Mouse (Mus musculus): ENCODE measurements around the gene Mecom. TPM values are rescaled to one million over a fixed set of nuclear protein-coding genes. Genes with fewer than 3 reads are reported as not detected.

The Mecom gene
- polyA plus RNA-seq, 1 experiment, result 0.19 TPM

GRCm38 (mm10) chr3:30481682-30482081 is 66.1 kb downstream of the Mecom start:
- H3K4me3 ChIP-seq (ENCODE audit: control insufficient read depth, low read depth, low read length), result no peak overlapping the region
- H3K27ac ChIP-seq (ENCODE audit: control insufficient read depth, insufficient read depth, low read depth, low read length), result no peak overlapping the region
- no peaks in the 10 kb centered on the region for H3K27me3 ChIP-seq (ENCODE audit: control insufficient read depth, insufficient read depth, low read length)
- no peaks in the 10 kb centered on the region for H3K36me3 ChIP-seq (ENCODE audit: control insufficient read depth, insufficient read depth, low read length)
- no peaks in the 10 kb centered on the region for H3K4me1 ChIP-seq (ENCODE audit: control insufficient read depth, insufficient read depth, low read length)
- TF ChIP-seq CTCF (IDR thresholded peaks at IDR 0.05; ENCODE audit: control insufficient read depth, insufficient read depth, insufficient replicate concordance, low read depth, low read length) (no peak), POLR2A (IDR thresholded peaks at IDR 0.05; ENCODE audit: control insufficient read depth, low read depth, low read length) (no peak)

GRCm38 (mm10) chr3:30480551-30480950 is 67.3 kb downstream of the Mecom start:
- Histone ChIP-seq H3K27me3 (ENCODE audit: control insufficient read depth, insufficient read depth, low read length) (no peaks in the 10 kb centered on the region), H3K4me3 (ENCODE audit: control insufficient read depth, low read depth, low read length) (no peak overlapping the region), H3K36me3 (ENCODE audit: control insufficient read depth, insufficient read depth, low read length) (no peaks in the 10 kb centered on the region), H3K27ac (ENCODE audit: control insufficient read depth, insufficient read depth, low read depth, low read length) (no peak overlapping the region), H3K4me1 (ENCODE audit: control insufficient read depth, insufficient read depth, low read length) (no peaks in the 10 kb centered on the region)
- TF ChIP-seq CTCF (IDR thresholded peaks at IDR 0.05; ENCODE audit: control insufficient read depth, insufficient read depth, insufficient replicate concordance, low read depth, low read length) (no peak), POLR2A (IDR thresholded peaks at IDR 0.05; ENCODE audit: control insufficient read depth, low read depth, low read length) (no peak)

GRCm38 (mm10) chr3:30478252-30478651 is 69.6 kb downstream of the Mecom start:
- no peaks in the 10 kb centered on the region for H3K27me3 ChIP-seq (ENCODE audit: control insufficient read depth, insufficient read depth, low read length)
- H3K4me1 ChIP-seq (ENCODE audit: control insufficient read depth, insufficient read depth, low read length), result no peaks in the 10 kb centered on the region
- no peak overlapping the region for H3K4me3 ChIP-seq (ENCODE audit: control insufficient read depth, low read depth, low read length)
- H3K27ac ChIP-seq (ENCODE audit: control insufficient read depth, insufficient read depth, low read depth, low read length), result no peak overlapping the region
- H3K36me3 ChIP-seq (ENCODE audit: control insufficient read depth, insufficient read depth, low read length), result no peaks in the 10 kb centered on the region
- TF ChIP-seq POLR2A (IDR thresholded peaks at IDR 0.05; ENCODE audit: control insufficient read depth, low read depth, low read length) (no peak), CTCF (IDR thresholded peaks at IDR 0.05; ENCODE audit: control insufficient read depth, insufficient read depth, insufficient replicate concordance, low read depth, low read length) (no peak)

- H3K27ac ChIP-seq (ENCODE audit: control insufficient read depth, insufficient read depth, low read depth, low read length), result no peak overlapping the region
These were observed 70.8 kb downstream of the Mecom start for GRCm38 (mm10) chr3:30477008-30477407.

GRCm38 (mm10) chr3:30475591-30475990 is 72.2 kb downstream of the Mecom start:
- Histone ChIP-seq H3K4me1 (ENCODE audit: control insufficient read depth, insufficient read depth, low read length) (no peaks in the 10 kb centered on the region), H3K27ac (ENCODE audit: control insufficient read depth, insufficient read depth, low read depth, low read length) (no peak overlapping the region), H3K36me3 (ENCODE audit: control insufficient read depth, insufficient read depth, low read length) (no peaks in the 10 kb centered on the region), H3K27me3 (ENCODE audit: control insufficient read depth, insufficient read depth, low read length) (no peaks in the 10 kb centered on the region), H3K4me3 (ENCODE audit: control insufficient read depth, low read depth, low read length) (no peak overlapping the region)
- TF ChIP-seq POLR2A (IDR thresholded peaks at IDR 0.05; ENCODE audit: control insufficient read depth, low read depth, low read length), result no peak
- no peak for TF ChIP-seq CTCF (IDR thresholded peaks at IDR 0.05; ENCODE audit: control insufficient read depth, insufficient read depth, insufficient replicate concordance, low read depth, low read length)

More at GRCm38 (mm10) chr3:30477008-30477407, 70.8 kb downstream of the Mecom start:
- Histone ChIP-seq H3K27me3 (ENCODE audit: control insufficient read depth, insufficient read depth, low read length) (no peaks in the 10 kb centered on the region), H3K4me1 (ENCODE audit: control insufficient read depth, insufficient read depth, low read length) (no peaks in the 10 kb centered on the region), H3K36me3 (ENCODE audit: control insufficient read depth, insufficient read depth, low read length) (no peaks in the 10 kb centered on the region), H3K4me3 (ENCODE audit: control insufficient read depth, low read depth, low read length) (no peak overlapping the region)
- TF ChIP-seq CTCF (IDR thresholded peaks at IDR 0.05; ENCODE audit: control insufficient read depth, insufficient read depth, insufficient replicate concordance, low read depth, low read length), result no peak
- TF ChIP-seq POLR2A (IDR thresholded peaks at IDR 0.05; ENCODE audit: control insufficient read depth, low read depth, low read length), result no peak

GRCm38 (mm10) chr3:30468068-30468835 is 79.6 kb downstream of the Mecom start:
- no peak for TF ChIP-seq CTCF (IDR thresholded peaks at IDR 0.05; ENCODE audit: control insufficient read depth, insufficient read depth, insufficient replicate concordance, low read depth, low read length)
- no peak for TF ChIP-seq POLR2A (IDR thresholded peaks at IDR 0.05; ENCODE audit: control insufficient read depth, low read depth, low read length)
- Histone ChIP-seq H3K36me3 (ENCODE audit: control insufficient read depth, insufficient read depth, low read length) (no peaks in the 10 kb centered on the region), H3K4me1 (ENCODE audit: control insufficient read depth, insufficient read depth, low read length) (no peaks in the 10 kb centered on the region), H3K4me3 (ENCODE audit: control insufficient read depth, low read depth, low read length) (no peak overlapping the region), H3K27ac (ENCODE audit: control insufficient read depth, insufficient read depth, low read depth, low read length) (no peak overlapping the region), H3K27me3 (ENCODE audit: control insufficient read depth, insufficient read depth, low read length) (no peaks in the 10 kb centered on the region)

GRCm38 (mm10) chr3:30466031-30466650 is 81.7 kb downstream of the Mecom start:
- Histone ChIP-seq H3K27ac (ENCODE audit: control insufficient read depth, insufficient read depth, low read depth, low read length) (no peak overlapping the region), H3K36me3 (ENCODE audit: control insufficient read depth, insufficient read depth, low read length) (no peaks in the 10 kb centered on the region), H3K4me1 (ENCODE audit: control insufficient read depth, insufficient read depth, low read length) (no peaks in the 10 kb centered on the region), H3K27me3 (ENCODE audit: control insufficient read depth, insufficient read depth, low read length) (no peaks in the 10 kb centered on the region), H3K4me3 (ENCODE audit: control insufficient read depth, low read depth, low read length) (no peak overlapping the region)
- TF ChIP-seq POLR2A (IDR thresholded peaks at IDR 0.05; ENCODE audit: control insufficient read depth, low read depth, low read length), result no peak
- no peak for TF ChIP-seq CTCF (IDR thresholded peaks at IDR 0.05; ENCODE audit: control insufficient read depth, insufficient read depth, insufficient replicate concordance, low read depth, low read length)
